23 mouse cellular contexts compared by ENCODE assay signal in the genomic region with DNA sequence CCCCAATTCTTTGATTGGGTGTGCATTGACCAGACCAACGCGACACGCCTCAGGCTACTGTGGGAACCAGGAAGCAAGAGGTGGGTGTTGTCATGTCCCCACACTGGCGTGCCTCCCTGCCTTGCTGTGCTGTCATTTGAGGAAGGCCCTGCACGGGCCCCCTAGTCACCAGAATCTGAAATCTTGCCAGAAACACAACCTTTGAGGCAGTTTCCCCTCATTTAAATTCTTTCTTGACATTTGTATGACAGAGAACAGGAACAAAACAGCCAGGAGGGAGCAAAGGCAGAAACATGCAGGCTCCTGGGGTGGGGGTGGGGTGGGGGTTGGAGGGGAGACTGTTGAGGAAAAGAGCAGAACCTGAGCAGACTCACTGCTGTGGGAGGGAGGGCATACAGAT.
"Had no signal": no experiment of that assay in that cellular context is flagged by ENCODE, and none has a peak within 500 bp of the region (broad histone marks: within the 10 kb centered on the region; RNA-seq: fewer than 3 reads in every experiment).

No protein-coding gene starts in this region.

- H3K27me3 ChIP-seq: limb, embryonic 13.5 days; liver, embryonic 12.5 days; liver, embryonic 15.5 days; lung, embryonic 15.5 days; neural tube, embryonic 12.5 days; neural tube, embryonic 15.5 days had no signal

- H3K4me1 ChIP-seq: kidney, embryonic 15.5 days; limb, embryonic 10.5 days; limb, embryonic 13.5 days; liver, embryonic 12.5 days; liver, embryonic 15.5 days; lung, embryonic 15.5 days; megakaryocyte, embryonic 14.5 days; neural tube, embryonic 12.5 days had no signal

- DNase-seq: kidney, adult 8-10 months; kidney, postnatal 10 days; kidney, postnatal 36 days; liver; lung, adult 18-20 months; lung, postnatal 10 days; lung, postnatal 36 days; midbrain, embryonic 14.5 days; right cerebral cortex, adult 18-20 months; right cerebral cortex, postnatal 14 days; right cerebral cortex, postnatal 4 days; thymus, postnatal 36 days had no signal

- H3K27ac ChIP-seq: kidney, embryonic 15.5 days; limb, embryonic 10.5 days; limb, embryonic 13.5 days; liver, embryonic 12.5 days; liver, embryonic 15.5 days; lung, embryonic 15.5 days; midbrain, embryonic 10.5 days; neural tube, embryonic 12.5 days; neural tube, embryonic 15.5 days; stomach, postnatal 0 days had no signal

- H3K9ac ChIP-seq: kidney, embryonic 15.5 days; limb, embryonic 13.5 days; liver, embryonic 12.5 days; liver, embryonic 15.5 days; lung, embryonic 15.5 days; neural tube, embryonic 12.5 days; neural tube, embryonic 15.5 days had no signal

- ATAC-seq: liver, embryonic 12.5 days had no signal

- H3K4me2 ChIP-seq: kidney, embryonic 15.5 days; limb, embryonic 13.5 days; liver, embryonic 12.5 days; liver, embryonic 15.5 days; lung, embryonic 15.5 days; neural tube, embryonic 12.5 days; neural tube, embryonic 15.5 days had no signal

- H3K36me3 ChIP-seq: kidney, embryonic 15.5 days; limb, embryonic 10.5 days; limb, embryonic 13.5 days; liver, embryonic 12.5 days; liver, embryonic 15.5 days; lung, embryonic 15.5 days; midbrain, embryonic 10.5 days; neural tube, embryonic 12.5 days; neural tube, embryonic 15.5 days had no signal

- H3K4me3 ChIP-seq: kidney, embryonic 15.5 days; limb, embryonic 10.5 days; limb, embryonic 13.5 days; liver, embryonic 12.5 days; liver, embryonic 15.5 days; lung, embryonic 15.5 days; megakaryocyte, embryonic 14.5 days; midbrain, embryonic 10.5 days; neural tube, embryonic 12.5 days; neural tube, embryonic 15.5 days had no signal

- H3K9me3 ChIP-seq: kidney, embryonic 15.5 days; limb, embryonic 10.5 days; limb, embryonic 13.5 days; liver, embryonic 12.5 days; liver, embryonic 15.5 days; lung, embryonic 15.5 days; megakaryocyte, embryonic 14.5 days; midbrain, embryonic 10.5 days; neural tube, embryonic 12.5 days; neural tube, embryonic 15.5 days had no signal
